Mouse (Mus musculus) hindlimb bud, embryonic 11.5 days (tissue): Measurements from ENCODE around the gene Pdzrn4.
A peak's percentile ranks its signal among the peaks of the same experiment; 100 is the strongest.
"Not testable (repeated sequence)": the region's sequence is repeated elsewhere in the genome, so short reads cannot be mapped to it uniquely, and the experiment has no call there.

Experiments used
- DNase-seq: peaks from one replicate; pipeline ENCODE4 v3.0.0-alpha.2; 2012; ENCODE audit warnings: low read depth, low spot score; ENCODE audit errors: extremely low spot score

Pdzrn4 gene

GRCm38 (mm10) chr15:92396770-92397608 is at the start of gene Pdzrn4:
Gene Pdzrn4 (plus strand): TSS chr15:92396881.
- DNase-seq: no peak

- no peak for DNase-seq
These were observed 49.3 kb upstream of the Pdzrn4 start for GRCm38 (mm10) chr15:92347426-92347825.

GRCm38 (mm10) chr15:92347902-92348301 is 48.8 kb upstream of the Pdzrn4 start:
- no peak for DNase-seq

- DNase-seq: not testable (repeated sequence)
These were observed 48.2 kb upstream of the Pdzrn4 start for GRCm38 (mm10) chr15:92348453-92348852.

- no peak for DNase-seq
These were observed 32.5 kb upstream of the Pdzrn4 start for GRCm38 (mm10) chr15:92364153-92364552.

- no peak for DNase-seq
These were observed 32.1 kb upstream of the Pdzrn4 start for GRCm38 (mm10) chr15:92364592-92364991.

- DNase-seq: no peak
These were observed 1.9 kb upstream of the Pdzrn4 start for GRCm38 (mm10) chr15:92394811-92395210.

- DNase-seq: no peak
These were observed 2.1 kb downstream of the Pdzrn4 start for GRCm38 (mm10) chr15:92398747-92399146.

GRCm38 (mm10) chr15:92399278-92399677 is 2.6 kb downstream of the Pdzrn4 start:
- DNase-seq: no peak

- DNase-seq: no peak
These were observed 4.9 kb downstream of the Pdzrn4 start for GRCm38 (mm10) chr15:92401554-92401953.

- DNase-seq: no peak
These were observed 18.6 kb downstream of the Pdzrn4 start for GRCm38 (mm10) chr15:92415323-92415722.

GRCm38 (mm10) chr15:92416141-92416540 is 19.5 kb downstream of the Pdzrn4 start:
- no peak for DNase-seq

- DNase-seq: no peak
These were observed 20.0 kb downstream of the Pdzrn4 start for GRCm38 (mm10) chr15:92416658-92417057.

- no peak for DNase-seq
These were observed 20.4 kb downstream of the Pdzrn4 start for GRCm38 (mm10) chr15:92417120-92417519.

GRCm38 (mm10) chr15:92434605-92435004 is 37.9 kb downstream of the Pdzrn4 start:
- DNase-seq: no peak

GRCm38 (mm10) chr15:92435306-92435705 is 38.6 kb downstream of the Pdzrn4 start:
- no peak for DNase-seq

- DNase-seq: peak; percentile 41
These were observed 45.0 kb downstream of the Pdzrn4 start for GRCm38 (mm10) chr15:92441630-92442180.

GRCm38 (mm10) chr15:92447708-92448147 is 51.0 kb downstream of the Pdzrn4 start:
- no peak for DNase-seq

- DNase-seq: no peak
These were observed 52.4 kb downstream of the Pdzrn4 start for GRCm38 (mm10) chr15:92449112-92449511.

GRCm38 (mm10) chr15:92452620-92453019 is 55.9 kb downstream of the Pdzrn4 start:
- no peak for DNase-seq

GRCm38 (mm10) chr15:92482198-92482597 is 85.5 kb downstream of the Pdzrn4 start:
- no peak for DNase-seq

GRCm38 (mm10) chr15:92491376-92491775 is 94.7 kb downstream of the Pdzrn4 start:
- no peak for DNase-seq
